Mouse (Mus musculus): Measurements from ENCODE around the gene Natd1. TPM values are rescaled to one million over a fixed set of nuclear protein-coding genes. Genes with fewer than 3 reads are reported as not detected.

The Natd1 gene
- total RNA-seq (2021): 10 to 100 TPM; 12.4 to 13.7 TPM

- no peak for DNase-seq (ENCODE audit: extremely low spot score in 1 of 2, low spot score in 2 of 2)
- intact Hi-C loops (cut with DNase I): no loop called here
These were observed at the start of gene Natd1 for GRCm38 (mm10) chr11:60914491-60914890. Gene Natd1, minus strand, starts transcription at chr11:60914750.

GRCm38 (mm10) chr11:60962709-60963108 lies 48.2 kb upstream of the Natd1 start:
- intact Hi-C loops (cut with DNase I): no loop called here
- DNase-seq (ENCODE audit: extremely low spot score in 1 of 2, low spot score in 2 of 2): no peak

GRCm38 (mm10) chr11:60961176-60961575 lies 46.6 kb upstream of the Natd1 start:
- intact Hi-C loops (cut with DNase I): no loop called here
- DNase-seq (ENCODE audit: extremely low spot score in 1 of 2, low spot score in 2 of 2): no peak

DNA sequence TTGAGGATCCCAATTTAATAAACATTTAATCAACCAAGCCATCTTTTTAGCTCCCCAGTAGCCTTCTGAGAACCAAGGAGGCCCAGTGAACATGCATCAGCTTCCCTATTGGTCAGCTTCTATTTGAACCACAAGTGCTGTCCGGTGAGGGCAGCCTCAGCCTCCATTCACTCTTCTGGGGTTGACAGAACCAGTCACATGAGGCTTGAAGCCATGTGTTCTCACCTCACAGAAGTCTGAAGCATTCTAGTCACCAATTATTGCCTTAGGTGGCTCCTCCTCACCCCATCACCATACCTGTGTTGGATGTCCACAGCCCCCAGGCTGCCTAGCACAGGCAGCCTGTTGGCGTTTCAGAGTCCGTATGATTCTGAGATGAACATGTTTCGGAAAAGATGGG lies 44.4 kb upstream of the Natd1 start:
- DNase-seq (ENCODE audit: extremely low spot score in 1 of 2, low spot score in 2 of 2): no peak
- intact Hi-C loops (cut with DNase I): no loop called here

DNA sequence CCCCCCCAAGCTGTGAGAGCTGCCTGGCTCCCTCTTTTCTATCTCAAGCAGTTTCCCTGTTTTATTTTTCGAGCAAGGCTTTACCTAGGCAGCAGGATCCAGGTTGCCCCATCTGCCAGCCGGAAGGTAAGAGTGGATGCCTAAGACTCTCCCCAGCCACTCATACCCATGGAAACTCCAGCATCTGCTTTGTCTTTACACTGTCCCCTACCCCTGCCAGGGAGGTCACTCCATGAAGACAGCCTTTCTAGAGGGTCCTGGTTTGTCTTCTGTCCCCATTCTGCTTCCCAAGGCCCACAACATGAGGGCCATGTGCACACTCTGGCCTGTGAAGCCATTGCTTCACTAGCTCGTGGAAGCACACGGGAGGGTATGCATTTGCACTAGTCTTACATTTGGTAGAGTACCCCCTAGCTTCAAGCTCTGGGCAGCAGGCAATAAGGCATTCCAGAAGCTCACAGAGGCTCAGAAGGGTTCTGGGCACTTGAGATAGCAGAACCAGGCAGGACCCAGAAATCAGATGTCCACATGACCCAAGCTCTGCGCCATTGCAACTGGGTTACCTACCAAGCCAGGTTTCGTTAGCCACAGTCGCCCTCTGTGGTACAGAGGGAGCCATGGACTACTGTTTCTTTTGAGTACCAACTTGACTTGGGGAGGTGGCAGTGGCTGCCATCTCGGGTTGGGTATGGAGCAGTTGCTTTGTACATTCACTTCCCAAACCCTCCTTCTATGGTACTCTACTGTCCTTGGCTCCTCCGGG lies 41.3 kb upstream of the Natd1 start:
- intact Hi-C loops (cut with DNase I): no loop called here
- DNase-seq (ENCODE audit: extremely low spot score in 1 of 2, low spot score in 2 of 2): no peak

- DNase-seq (ENCODE audit: extremely low spot score in 1 of 2, low spot score in 2 of 2): no peak
- intact Hi-C loops (cut with DNase I): loop anchor here (5.0 kb wide), 1 partner anchor 93 kb away; no protein-coding TSS in a partner anchor
These were observed 39.9 kb upstream of the Natd1 start for GRCm38 (mm10) chr11:60954255-60955104.

DNA sequence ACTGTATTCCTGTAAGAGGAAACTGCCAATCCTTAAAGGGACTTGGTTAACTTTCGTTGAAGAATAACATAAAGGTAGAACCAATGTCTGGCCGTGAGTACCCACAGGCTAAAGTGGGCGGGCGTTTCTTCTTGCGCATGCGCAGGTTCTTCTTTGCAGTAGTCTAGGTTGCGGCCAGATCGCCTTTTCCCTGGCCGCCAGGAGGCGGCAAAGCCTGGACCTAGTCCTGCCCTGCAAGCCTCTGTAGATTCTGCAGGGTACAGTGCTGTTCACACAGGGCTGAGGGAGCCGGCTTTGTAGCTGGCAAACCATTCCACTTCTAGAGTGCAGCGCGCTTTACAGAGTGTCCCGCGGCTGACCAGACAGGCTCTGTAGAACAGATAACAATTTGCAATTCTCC lies 39.3 kb upstream of the Natd1 start:
- DNase-seq (ENCODE audit: extremely low spot score in 1 of 2, low spot score in 2 of 2): peak; percentile 81 to 94
- intact Hi-C loops (cut with DNase I): loop anchor here (2.0 to 5.0 kb wide), 2 partner anchors 93 to 137 kb away; no protein-coding TSS in a partner anchor

GRCm38 (mm10) chr11:60952986-60953385 lies 38.4 kb upstream of the Natd1 start:
- intact Hi-C loops (cut with DNase I): loop anchor here (2.0 to 5.0 kb wide), 2 partner anchors 94 to 138 kb away; no protein-coding TSS in a partner anchor

GRCm38 (mm10) chr11:60952362-60952761 lies 37.8 kb upstream of the Natd1 start:
- no peak for DNase-seq (ENCODE audit: extremely low spot score in 1 of 2, low spot score in 2 of 2)
- intact Hi-C loops (cut with DNase I): loop anchor here (2.0 to 5.0 kb wide), 2 partner anchors 95 to 138 kb away; no protein-coding TSS in a partner anchor

More at GRCm38 (mm10) chr11:60952986-60953385, 38.4 kb upstream of the Natd1 start:
- no peak for DNase-seq (ENCODE audit: extremely low spot score in 1 of 2, low spot score in 2 of 2)

DNA sequence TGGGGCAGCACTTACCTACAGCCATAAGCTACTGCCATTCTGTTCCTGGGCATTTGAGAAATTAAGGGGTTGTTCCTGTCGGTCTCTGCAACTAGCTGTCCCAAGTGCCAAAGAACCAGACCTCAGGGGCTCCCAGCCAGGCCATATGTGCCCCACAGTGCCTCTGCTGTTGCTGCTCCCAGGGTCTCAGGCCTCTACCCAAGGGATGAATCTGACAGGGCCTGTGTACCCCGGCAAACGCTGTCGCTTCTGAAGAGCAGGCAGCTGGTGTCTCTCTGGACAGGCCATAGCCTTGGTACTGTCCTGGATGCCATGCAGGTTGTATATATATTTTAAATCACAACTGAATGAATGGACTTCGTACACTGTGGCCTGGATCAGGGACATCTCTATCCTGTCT lies 37.3 kb upstream of the Natd1 start:
- intact Hi-C loops (cut with DNase I): loop anchor here (2.0 to 5.0 kb wide), 2 partner anchors 95 to 139 kb away; no protein-coding TSS in a partner anchor
- DNase-seq (ENCODE audit: extremely low spot score in 1 of 2, low spot score in 2 of 2): no peak

- intact Hi-C loops (cut with DNase I): no loop called here
- no peak for DNase-seq (ENCODE audit: extremely low spot score in 1 of 2, low spot score in 2 of 2)
These were observed 30.5 kb upstream of the Natd1 start for GRCm38 (mm10) chr11:60945003-60945402.

- intact Hi-C loops (cut with DNase I): no loop called here
- DNase-seq (ENCODE audit: extremely low spot score in 1 of 2, low spot score in 2 of 2): no peak
These were observed 27.9 kb upstream of the Natd1 start for GRCm38 (mm10) chr11:60942263-60943015.

DNA sequence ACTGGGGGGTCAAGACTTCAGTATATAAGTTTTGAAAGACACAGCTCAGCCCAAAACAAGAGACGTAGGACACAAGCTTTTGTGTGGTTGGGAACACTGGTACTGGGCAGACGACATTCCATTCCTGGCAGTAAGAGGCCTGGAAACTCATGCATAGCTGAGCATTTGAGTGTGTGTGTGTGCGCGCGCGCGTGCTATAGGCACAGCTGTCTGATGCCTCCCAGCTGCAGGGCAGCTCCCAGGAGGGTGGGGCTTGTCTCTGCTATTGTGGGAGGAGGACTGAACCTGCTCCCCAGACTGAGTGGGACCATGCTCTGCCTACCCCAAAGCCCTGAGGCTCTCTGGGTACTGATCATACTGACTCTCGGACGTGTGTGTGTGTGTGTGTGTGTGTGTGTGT lies 26.8 kb upstream of the Natd1 start:
- no peak for DNase-seq (ENCODE audit: extremely low spot score in 1 of 2, low spot score in 2 of 2)
- intact Hi-C loops (cut with DNase I): no loop called here

GRCm38 (mm10) chr11:60940501-60940900 lies 26.0 kb upstream of the Natd1 start:
- intact Hi-C loops (cut with DNase I): no loop called here
- no peak for DNase-seq (ENCODE audit: extremely low spot score in 1 of 2, low spot score in 2 of 2)

DNA sequence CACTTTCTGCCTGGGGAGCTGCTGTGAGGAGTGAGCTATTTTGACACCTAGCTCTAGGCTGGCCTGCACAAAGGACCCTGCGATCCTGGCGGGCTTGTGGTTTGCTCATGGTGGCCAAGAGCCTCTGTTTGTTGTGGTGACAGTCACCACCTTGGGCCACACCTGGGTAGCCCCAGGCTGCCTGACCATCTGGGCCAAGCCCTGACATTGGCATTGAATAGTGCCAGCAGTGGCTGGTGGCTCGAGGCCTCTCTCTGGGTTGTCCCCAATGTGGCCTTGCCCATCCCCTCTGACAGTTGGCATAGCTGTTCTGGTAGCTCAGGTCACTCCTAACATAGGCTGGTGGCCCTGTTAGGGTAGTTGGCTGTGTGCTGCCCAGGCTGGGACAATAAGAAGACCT lies 24.9 kb upstream of the Natd1 start:
- no peak for DNase-seq (ENCODE audit: extremely low spot score in 1 of 2, low spot score in 2 of 2)
- intact Hi-C loops (cut with DNase I): no loop called here

GRCm38 (mm10) chr11:60937611-60938010 lies 23.1 kb upstream of the Natd1 start:
- intact Hi-C loops (cut with DNase I): no loop called here
- DNase-seq (ENCODE audit: extremely low spot score in 1 of 2, low spot score in 2 of 2): no peak

DNA sequence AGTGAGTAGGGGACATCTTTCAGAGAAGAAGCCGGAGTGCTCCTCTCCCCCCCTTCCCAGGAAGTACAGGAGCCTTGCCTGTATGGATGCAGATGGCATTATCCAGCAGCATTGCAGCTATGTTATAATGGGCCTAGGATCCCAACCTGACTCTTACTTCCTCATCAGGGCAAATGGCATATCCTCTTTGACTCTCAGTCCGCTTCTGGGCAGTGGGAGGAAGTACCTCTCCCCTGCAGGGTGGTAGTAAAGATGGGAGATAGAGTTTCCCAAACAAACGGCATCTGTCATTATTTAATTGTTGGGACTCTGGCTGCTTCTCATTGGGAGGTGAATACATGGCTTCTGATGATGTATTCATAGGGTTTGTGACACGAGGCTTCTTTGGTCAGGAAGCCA lies 21.4 kb upstream of the Natd1 start:
- DNase-seq (ENCODE audit: extremely low spot score in 1 of 2, low spot score in 2 of 2): no peak
- intact Hi-C loops (cut with DNase I): no loop called here

- DNase-seq (ENCODE audit: extremely low spot score in 1 of 2, low spot score in 2 of 2): peak in 1 of 2 experiments; percentile 57
- intact Hi-C loops (cut with DNase I): no loop called here
These were observed 20.9 kb upstream of the Natd1 start for GRCm38 (mm10) chr11:60935326-60935974.

DNA sequence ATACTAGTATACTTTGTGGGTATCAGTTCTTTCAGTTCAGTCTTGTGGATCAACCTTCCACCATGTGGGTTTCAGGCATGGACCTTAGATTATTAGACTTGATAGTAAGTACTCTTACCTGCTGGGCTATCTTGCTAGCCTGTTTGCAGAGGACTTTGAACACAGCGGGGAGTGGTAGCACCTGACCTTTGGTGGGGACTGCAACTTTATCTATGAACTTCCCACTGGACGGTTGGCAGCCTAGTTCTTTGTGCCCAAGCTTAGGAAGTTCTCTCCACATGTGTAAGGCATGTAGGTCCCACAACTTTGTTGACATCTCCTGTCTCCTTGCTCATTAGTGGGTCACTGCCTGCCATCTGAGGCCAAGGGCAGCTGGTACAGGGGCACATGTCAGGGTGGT lies 20.2 kb upstream of the Natd1 start:
- intact Hi-C loops (cut with DNase I): no loop called here
- no peak for DNase-seq (ENCODE audit: extremely low spot score in 1 of 2, low spot score in 2 of 2)

All from left cerebral cortex, postnatal 10 days (tissue).